Mouse (Mus musculus) adrenal gland, postnatal 36 days (tissue): ENCODE data around the gene Urb1. TPM values are rescaled to one million over a fixed set of nuclear protein-coding genes. Genes with fewer than 3 reads are reported as not detected.

Source experiments
- DNase-seq, 2 experiments: peaks; one replicate each; pipeline ENCODE4 v3.0.0; 2021; ENCODE audit warnings: mixed read lengths in 1 of 2
- total RNA-seq, 2 experiments: library from RNA; stranded (reverse); gene quantifications; 2 replicates each; pipeline ENCODE4 v1.2.3; 2021

Gene Urb1
- total RNA-seq, 2 experiments from 2014 or later = 13.0 to 18.7 TPM

GRCm38 (mm10) chr16:90766919-90767454, 43.2 kb downstream of the Urb1 start:
- DNase-seq = no peak

- DNase-seq = peak; percentile 56 to 63
These were observed 44.9 kb downstream of the Urb1 start for GRCm38 (mm10) chr16:90765195-90765877.

GRCm38 (mm10) chr16:90760515-90760914, 49.7 kb downstream of the Urb1 start:
- DNase-seq = no peak

- no peak for DNase-seq
These were observed 50.9 kb downstream of the Urb1 start for GRCm38 (mm10) chr16:90759335-90759734.

GRCm38 (mm10) chr16:90753386-90753941, 56.7 kb downstream of the Urb1 start:
- DNase-seq = peak in 1 of 2 experiments; percentile 48

GRCm38 (mm10) chr16:90748169-90748568, 62.0 kb downstream of the Urb1 start:
- DNase-seq = no peak

- DNase-seq = no peak
These were observed 63.1 kb downstream of the Urb1 start for GRCm38 (mm10) chr16:90747143-90747542.

- DNase-seq = peak; percentile 91 to 94
These were observed 71.9 kb downstream of the Urb1 start, which contains the start of gene Mrap for GRCm38 (mm10) chr16:90738092-90738956. Gene Mrap, plus strand, starts transcription at chr16:90738207.

GRCm38 (mm10) chr16:90736672-90737270, 73.4 kb downstream of the Urb1 start:
- peak; percentile 87 to 89 for DNase-seq

GRCm38 (mm10) chr16:90735611-90736010, 74.6 kb downstream of the Urb1 start:
- peak; percentile 82 to 85 for DNase-seq

GRCm38 (mm10) chr16:90727233-90728115, 82.7 kb downstream of the Urb1 start, which contains the start of gene Mis18a:
Gene Mis18a, minus strand, starts transcription at chr16:90727404.
- DNase-seq = peak; percentile 97

GRCm38 (mm10) chr16:90726600-90727227, 83.5 kb downstream of the Urb1 start:
- no peak for DNase-seq

- no peak for DNase-seq
These were observed 86.2 kb downstream of the Urb1 start for GRCm38 (mm10) chr16:90724051-90724450.

GRCm38 (mm10) chr16:90710313-90710712, 99.9 kb downstream of the Urb1 start:
- no peak for DNase-seq

GRCm38 (mm10) chr16:90709711-90710289, 100.4 kb downstream of the Urb1 start:
- peak; percentile 86 to 88 for DNase-seq

GRCm38 (mm10) chr16:90706279-90706678, 103.9 kb downstream of the Urb1 start:
- DNase-seq = no peak

GRCm38 (mm10) chr16:90704161-90704825, 105.9 kb downstream of the Urb1 start:
- DNase-seq = peak; percentile 31 to 62

- no peak for DNase-seq
These were observed 106.6 kb downstream of the Urb1 start for GRCm38 (mm10) chr16:90703646-90704045.

GRCm38 (mm10) chr16:90701541-90701940, 108.7 kb downstream of the Urb1 start:
- DNase-seq = no peak
